Mouse (Mus musculus) hindbrain, embryonic 14.5 days (tissue): ENCODE data around the gene Dhps. TPM values are rescaled to one million over a fixed set of nuclear protein-coding genes. Genes with fewer than 3 reads are reported as not detected.
A peak's percentile ranks its signal among the peaks of the same experiment; 100 is the strongest.
"Not testable (repeated sequence)": the region's sequence is repeated elsewhere in the genome, so short reads cannot be mapped to it uniquely, and the experiment has no call there.

Experiments used
- ATAC-seq: fragments of 200-750 bp; cut with Nextera tagmentation; 2 replicates; pipeline ENCODE4 v1.8.0; 2017; ENCODE audit warnings: moderate number of reproducible peaks, mild to moderate bottlenecking, moderate TSS enrichment, moderate library complexity; ENCODE audit not compliant: low FRiP score
- DNase-seq: peaks from one replicate; pipeline ENCODE4 v3.0.0-alpha.2; 2015; ENCODE audit warnings: low spot score
- H3K27ac ChIP-seq: fragments of 300-500 bp; sonication (generic); 2 replicates; pipeline ENCODE4 v1.5.1; 2014; ENCODE audit warnings: mild to moderate bottlenecking, moderate library complexity
- H3K27me3 ChIP-seq: fragments of 300-500 bp; sonication (generic); 2 replicates; pipeline ENCODE4 v1.6.1; 2014; ENCODE audit warnings: mild to moderate bottlenecking, low read length, mixed read lengths; ENCODE audit not compliant: control insufficient read depth, insufficient read depth
- H3K36me3 ChIP-seq: fragments of 300-500 bp; sonication (generic); replicated peaks from 2 replicates; pipeline ENCODE4 v1.6.1; 2014; ENCODE audit not compliant: control insufficient read depth, insufficient read depth
- H3K4me1 ChIP-seq: fragments of 300-500 bp; sonication (generic); replicated peaks from 2 replicates; pipeline ENCODE4 v1.6.1; 2014; ENCODE audit warnings: antibody characterized with exemption, low read length, mixed read lengths; ENCODE audit not compliant: control insufficient read depth, insufficient read depth
- H3K4me2 ChIP-seq: fragments of 300-500 bp; sonication (generic); replicated peaks from 2 replicates; pipeline ENCODE4 v1.6.1; 2014; ENCODE audit warnings: mild to moderate bottlenecking, moderate library complexity
- H3K4me3 ChIP-seq: fragments of 300-500 bp; sonication (generic); replicated peaks from 2 replicates; pipeline ENCODE4 v1.5.1; 2014; ENCODE audit warnings: mild to moderate bottlenecking, low read length
- H3K9ac ChIP-seq: fragments of 300-500 bp; sonication (generic); 2 replicates; pipeline ENCODE4 v1.6.1; 2014
- H3K9me3 ChIP-seq: fragments of 300-500 bp; sonication (generic); 2 replicates; pipeline ENCODE4 v1.6.1; 2016; ENCODE audit warnings: low read length; ENCODE audit not compliant: control insufficient read depth
- WGBS: fragments of 180-500 bp; shearing (Covaris S2); extraction: QIAGEN DNeasy Blood & Tissue Kit; methylation state at CpG from one replicate; pipeline ENCODE4 v1.1.7; 2014; 5-methylcytosine and 5-hydroxymethylcytosine counted together
- polyA plus RNA-seq: library from polyadenylated mRNA; unstranded; fragments of >200 nt; fragmentation: Nextera tagmentation; extraction: Ambion mirVana; gene quantifications from 2 replicates; pipeline ENCODE4 v1.2.1, GENCODE M21; 2014

Gene Dhps
- polyA plus RNA-seq, 1 experiment from 2014 or later: 113 TPM

GRCm38 (mm10) chr8:85074167-85074566 is 2.6 kb downstream of the Dhps start:
- Histone ChIP-seq H3K36me3 (peaks cover 52% of the 10 kb centered on the region), H3K9ac (no peak overlapping the region), H3K27me3 (no peaks in the 10 kb centered on the region), H3K4me3 (no peak overlapping the region), H3K4me1 (peaks cover 15% of the 10 kb centered on the region), H3K9me3 (no peaks in the 10 kb centered on the region), H3K27ac (no peak overlapping the region), H3K4me2 (no peak overlapping the region)
- WGBS: 84% methylated on average over 10 of the region's 10 CpGs
- ATAC-seq (no peak), DNase-seq (no peak)

DNA sequence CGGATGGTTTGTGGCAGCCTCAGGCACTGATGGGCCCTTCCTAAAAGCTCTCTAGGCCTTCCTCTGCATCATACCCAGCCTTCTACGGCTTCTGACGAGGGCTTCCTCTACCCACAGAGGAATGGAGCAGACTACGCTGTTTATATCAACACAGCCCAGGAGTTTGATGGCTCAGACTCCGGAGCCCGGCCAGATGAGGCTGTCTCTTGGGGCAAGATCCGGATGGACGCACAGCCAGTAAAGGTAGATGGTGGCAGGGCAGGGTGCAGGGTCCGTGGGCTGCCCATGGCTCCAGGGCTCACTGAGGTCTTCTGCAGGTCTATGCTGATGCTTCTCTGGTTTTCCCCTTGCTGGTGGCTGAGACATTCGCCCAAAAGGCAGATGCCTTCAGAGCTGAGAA is 3.1 kb downstream of the Dhps start:
- WGBS: 94% methylated on average over 10 of the region's 10 CpGs
- no peaks in the 10 kb centered on the region for H3K9me3 ChIP-seq
- no peak overlapping the region for H3K9ac ChIP-seq
- H3K27ac ChIP-seq: no peak overlapping the region
- ATAC-seq: no peak
- no peak overlapping the region for H3K4me2 ChIP-seq
- DNase-seq: no peak
- no peaks in the 10 kb centered on the region for H3K27me3 ChIP-seq
- H3K4me3 ChIP-seq: no peak overlapping the region
- peaks cover 17% of the 10 kb centered on the region for H3K4me1 ChIP-seq
- H3K36me3 ChIP-seq: peaks cover 53% of the 10 kb centered on the region

DNA sequence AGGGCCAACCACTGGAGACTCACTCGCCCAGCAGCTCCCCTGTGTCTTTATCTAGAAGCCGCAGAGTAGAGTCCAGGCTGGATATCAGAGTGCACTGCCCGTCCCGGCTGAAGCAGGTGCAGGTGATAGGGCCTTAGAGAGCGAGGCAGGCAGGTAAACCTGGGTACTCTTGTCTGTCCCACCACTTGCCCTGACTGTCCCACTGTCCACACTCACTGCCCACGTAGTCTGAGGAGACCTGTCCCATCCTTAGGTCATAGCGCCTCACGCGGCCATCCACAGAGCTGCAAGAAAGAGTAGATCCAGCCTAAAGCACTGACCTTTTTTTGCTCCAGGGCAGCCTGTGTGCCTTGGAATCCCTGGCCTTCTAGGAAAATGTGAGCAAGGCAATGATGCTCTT is 4.4 kb downstream of the Dhps start:
- no peak for ATAC-seq
- Histone ChIP-seq H3K9ac (no peak overlapping the region), H3K36me3 (peaks cover 53% of the 10 kb centered on the region), H3K4me2 (no peak overlapping the region), H3K9me3 (no peaks in the 10 kb centered on the region), H3K27me3 (no peaks in the 10 kb centered on the region), H3K4me1 (peaks cover 18% of the 10 kb centered on the region), H3K4me3 (no peak overlapping the region), H3K27ac (no peak overlapping the region)
- 73% methylated on average over 9 of the region's 9 CpGs for WGBS
- no peak for DNase-seq

DNA sequence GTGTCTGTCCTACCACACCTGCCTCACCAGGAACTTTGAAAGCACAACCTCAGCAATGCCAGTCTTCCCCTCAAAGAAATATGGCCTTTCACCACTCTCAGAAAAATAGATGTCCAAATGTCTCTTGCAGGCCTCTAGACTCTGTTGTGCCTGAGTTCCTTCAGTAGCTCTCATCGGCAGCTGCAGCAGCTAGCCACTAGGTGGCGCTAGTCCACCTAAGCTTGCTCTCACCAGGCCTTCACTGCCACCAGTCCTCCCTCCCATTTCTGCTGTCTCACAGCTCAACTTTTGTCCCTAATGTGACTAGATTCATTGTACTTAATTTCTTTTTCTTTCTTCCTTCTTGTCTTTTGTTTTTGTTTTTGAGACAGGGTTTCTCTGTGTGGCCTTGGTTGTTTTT is 5.4 kb downstream of the Dhps start:
- no peaks in the 10 kb centered on the region for H3K9me3 ChIP-seq
- no peak overlapping the region for H3K4me2 ChIP-seq
- H3K27me3 ChIP-seq: no peaks in the 10 kb centered on the region
- 0% methylated on average over 2 of the region's 2 CpGs for WGBS
- H3K4me1 ChIP-seq: peaks cover 21% of the 10 kb centered on the region
- H3K36me3 ChIP-seq: peaks cover 53% of the 10 kb centered on the region
- no peak overlapping the region for H3K4me3 ChIP-seq
- no peak overlapping the region for H3K9ac ChIP-seq
- DNase-seq (peak; percentile 90), ATAC-seq (peak; percentile 44; the same call in 1 of the 2 replicates)
- H3K27ac ChIP-seq: no peak overlapping the region

- peaks cover 32% of the 10 kb centered on the region for H3K36me3 ChIP-seq
- H3K9ac ChIP-seq: peak overlapping the region; percentile 87
- peak overlapping the region; percentile 62 for H3K4me2 ChIP-seq
- under 1% methylated on average over 25 of the region's 25 CpGs for WGBS
- H3K9me3 ChIP-seq: no peaks in the 10 kb centered on the region
- ATAC-seq: no peak
- H3K4me1 ChIP-seq: peaks cover 12% of the 10 kb centered on the region
- no peak overlapping the region; the same call in 1 of the 2 replicates for H3K27ac ChIP-seq
- no peaks in the 10 kb centered on the region for H3K27me3 ChIP-seq
- DNase-seq: no peak
- peak overlapping the region; percentile 78 for H3K4me3 ChIP-seq
These were observed 8.6 kb downstream of the Dhps start for GRCm38 (mm10) chr8:85080214-85080531.

DNA sequence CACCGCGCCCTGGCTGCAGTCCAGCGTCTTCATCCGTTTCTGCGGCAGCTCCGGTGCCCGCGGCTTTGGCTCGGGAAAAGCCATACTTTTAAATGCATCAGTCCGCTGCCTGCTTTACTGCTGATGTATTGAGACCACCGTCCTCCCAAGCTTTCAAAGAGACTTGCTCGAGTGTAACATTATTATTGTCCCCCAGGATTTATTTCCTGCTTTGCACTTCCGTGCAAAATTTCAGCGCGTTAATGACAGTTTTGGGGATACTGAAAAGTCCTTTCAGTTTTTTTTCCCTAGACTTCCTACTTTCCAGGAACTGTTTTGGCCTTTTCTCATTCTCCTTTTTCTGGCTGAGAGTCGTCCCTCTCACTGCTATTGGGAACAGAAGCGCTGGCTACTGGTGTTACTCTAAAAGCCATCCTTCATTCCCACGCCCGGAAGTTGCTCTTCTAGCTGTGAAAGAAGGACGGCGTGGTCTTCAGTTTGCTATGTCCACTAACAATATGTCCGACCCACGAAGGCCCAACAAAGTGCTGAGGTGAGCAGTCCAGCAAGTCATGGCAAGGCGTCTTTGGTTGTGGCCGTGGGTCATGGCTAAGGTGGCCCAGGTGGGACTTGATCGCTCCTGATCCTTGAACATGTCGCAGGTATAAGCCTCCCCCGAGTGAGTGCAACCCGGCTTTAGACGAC is 9.1 kb downstream of the Dhps start, which contains the start of gene Wdr83os:
Wdr83os (plus strand) TSS at position 209 of the 684 bp plus-strand sequence.
- no peaks in the 10 kb centered on the region for H3K27me3 ChIP-seq
- WGBS: under 1% methylated on average over 30 of the region's 30 CpGs
- H3K36me3 ChIP-seq: peaks cover 27% of the 10 kb centered on the region
- no peak within 1 kb of the TSS; the same call in 1 of the 2 replicates for H3K27ac ChIP-seq
- peak within 1 kb of the TSS; percentile 78 for H3K4me3 ChIP-seq
- peaks cover 12% of the 10 kb centered on the region for H3K4me1 ChIP-seq
- peak within 1 kb of the TSS; percentile 62 for H3K4me2 ChIP-seq
- peak within 1 kb of the TSS; percentile 87 for H3K9ac ChIP-seq
- 0 out of 2 replicates have a peak, but pooled peaks have one; percentile 16 for ATAC-seq
- peak; percentile 77 for DNase-seq
- H3K9me3 ChIP-seq: no peaks in the 10 kb centered on the region

DNA sequence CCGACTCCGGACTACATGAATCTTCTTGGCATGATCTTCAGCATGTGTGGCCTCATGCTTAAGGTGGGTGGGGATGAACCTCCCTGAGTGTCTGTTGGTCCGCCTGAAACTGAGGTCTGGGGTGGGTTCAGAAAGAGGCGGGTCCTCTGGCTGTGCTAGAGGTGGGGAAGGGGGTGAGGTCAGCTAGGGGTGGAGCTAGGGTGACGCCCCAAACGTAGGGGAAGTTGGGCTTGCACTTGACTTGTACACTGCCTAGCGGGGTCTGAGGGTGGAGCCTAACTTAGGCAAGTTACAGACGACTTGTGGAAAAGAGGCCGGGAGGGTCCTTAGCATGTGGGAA is 9.6 kb downstream of the Dhps start, which contains the start of gene Wdr83:
Wdr83 (minus strand) TSS at position 91 of the 340 bp plus-strand sequence.
- DNase-seq: no peak
- Histone ChIP-seq H3K27ac (no peak within 1 kb of the TSS; the same call in 1 of the 2 replicates), H3K9me3 (no peaks in the 10 kb centered on the region), H3K4me3 (peak within 1 kb of the TSS; percentile 78), H3K9ac (peak within 1 kb of the TSS; percentile 87), H3K4me1 (peaks cover 12% of the 10 kb centered on the region), H3K4me2 (peak within 1 kb of the TSS; percentile 62), H3K36me3 (peaks cover 22% of the 10 kb centered on the region), H3K27me3 (no peaks in the 10 kb centered on the region)
- 1% methylated on average over 9 of the region's 9 CpGs for WGBS
- 0 out of 2 replicates have a peak, but pooled peaks have one; percentile 14 for ATAC-seq

GRCm38 (mm10) chr8:85082169-85082568 is 10.6 kb downstream of the Dhps start:
- H3K27me3 ChIP-seq, ATAC-seq, H3K4me2 ChIP-seq, H3K4me3 ChIP-seq, DNase-seq, H3K27ac ChIP-seq, H3K9ac ChIP-seq, H3K9me3 ChIP-seq: not testable (repeated sequence)
- H3K4me1 ChIP-seq: peaks cover 12% of the 10 kb centered on the region
- 92% methylated on average over 4 of the region's 4 CpGs for WGBS
- peaks cover 23% of the 10 kb centered on the region for H3K36me3 ChIP-seq

DNA sequence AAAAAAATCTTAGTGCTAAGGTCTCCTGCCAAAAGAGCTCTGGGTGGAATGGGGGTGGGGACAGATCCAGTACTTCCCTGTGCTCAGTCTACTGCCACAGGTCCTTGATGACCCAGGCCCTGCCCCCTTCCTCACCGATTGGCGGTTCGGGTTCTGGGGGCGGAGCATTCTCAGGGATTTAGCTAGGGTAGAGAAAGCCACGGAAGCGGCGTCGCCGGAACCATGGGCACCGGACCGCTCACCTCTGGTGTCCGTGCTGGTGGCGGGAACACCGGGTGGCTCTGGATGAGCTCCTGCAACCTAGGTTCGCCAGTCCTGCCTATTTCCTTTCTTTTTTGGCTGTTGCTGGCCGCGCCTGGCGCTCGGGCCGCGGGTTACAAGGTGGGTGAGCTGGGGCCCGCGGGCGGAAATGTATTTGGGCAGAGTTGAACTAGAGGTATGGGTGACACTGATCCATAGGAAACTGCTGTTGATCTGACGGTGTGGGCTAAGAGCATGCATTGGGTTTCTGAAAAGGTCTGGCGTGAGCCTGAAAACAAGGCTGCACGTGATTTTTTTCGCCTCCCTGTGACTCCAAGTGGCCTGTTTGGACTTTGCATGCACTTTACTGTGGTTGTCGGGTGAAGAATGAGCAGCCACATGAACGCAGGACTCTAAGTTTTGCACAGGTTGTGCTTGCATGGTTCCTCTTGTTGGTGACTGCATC is 11.7 kb downstream of the Dhps start, which contains the start of gene Man2b1:
Man2b1 (plus strand) TSS at position 163 of the 706 bp plus-strand sequence.
- H3K9ac ChIP-seq: peak within 1 kb of the TSS; percentile 54
- H3K27ac ChIP-seq: no peak within 1 kb of the TSS
- H3K9me3 ChIP-seq: no peaks in the 10 kb centered on the region
- DNase-seq (peak; percentile 71), ATAC-seq (peak; percentile 85)
- H3K4me1 ChIP-seq: peaks cover 12% of the 10 kb centered on the region
- H3K4me2 ChIP-seq: peak within 1 kb of the TSS; percentile 68
- H3K4me3 ChIP-seq: peak within 1 kb of the TSS; percentile 42
- peaks cover 26% of the 10 kb centered on the region for H3K36me3 ChIP-seq
- H3K27me3 ChIP-seq: no peaks in the 10 kb centered on the region
- under 1% methylated on average over 30 of the region's 30 CpGs for WGBS
